ENCODE assay signal across 8 mouse cellular contexts in the genomic region with DNA sequence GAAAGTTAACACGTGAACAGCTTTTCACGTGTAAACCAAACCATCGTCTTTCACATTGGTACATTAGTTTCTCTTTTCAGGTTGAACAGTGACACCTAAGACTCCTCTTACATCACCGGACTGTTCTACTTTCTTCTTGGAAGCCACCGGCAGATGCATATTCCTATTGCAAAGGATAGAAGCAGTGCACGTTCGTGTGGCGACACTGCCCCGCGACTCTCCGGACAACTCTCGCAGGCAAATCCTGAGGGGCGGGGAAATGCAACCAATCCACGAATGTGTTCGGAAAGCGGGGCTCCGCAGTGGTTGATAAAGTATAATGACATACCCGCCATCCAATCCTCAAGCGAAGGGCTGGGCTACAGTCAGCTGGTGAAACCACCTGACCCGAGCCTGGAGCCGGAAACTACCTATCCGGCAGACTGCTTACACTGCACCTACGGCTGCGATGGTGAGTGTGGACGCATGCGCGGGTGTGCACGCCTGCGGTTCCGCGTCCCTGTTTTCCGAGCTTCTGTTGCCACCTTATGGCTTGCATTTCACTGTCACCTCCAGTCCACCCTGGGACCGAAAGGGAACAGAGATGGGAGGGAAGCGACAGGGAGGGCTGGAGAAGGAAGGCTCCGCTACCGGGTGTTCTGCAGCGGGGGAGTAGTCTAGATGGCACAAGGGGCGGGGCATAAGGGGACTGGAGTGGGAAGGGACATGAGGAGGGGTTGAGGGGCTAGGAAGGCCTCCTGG. TPM values are rescaled to one million over a fixed set of nuclear protein-coding genes. Genes with fewer than 3 reads are reported as not detected.
DNase-seq lines count a peak whose midpoint lies in the region; ATAC-seq and TF ChIP-seq lines count a peak whose summit lies in the region.

Gene Lamtor4 (plus strand): TSS at position 130 of the 741 bp plus-strand sequence.

- TF ChIP-seq CTCF in G1E (IDR thresholded peaks at IDR 0.05; ENCODE audit: low read depth, low read length) = no peak
- peak; percentile 22 for TF ChIP-seq CTCF in layer of hippocampus, adult 2 months (conservative IDR thresholded peaks at IDR 0.05)
- TF ChIP-seq CTCF in lung, embryonic 14.5 days (IDR thresholded peaks at IDR 0.05; ENCODE audit: low read depth) = 0 out of 2 replicates have a peak, but pooled peaks have one; percentile 4
- no peak for TF ChIP-seq CTCF in olfactory bulb, adult 2 months (IDR thresholded peaks at IDR 0.05; ENCODE audit: insufficient read depth, low read depth, low read length)
- 0 out of 2 replicates have a peak, but pooled peaks have one; percentile 53 for TF ChIP-seq CTCF in thymus, adult 2 months (IDR thresholded peaks at IDR 0.05; ENCODE audit: borderline replicate concordance, control insufficient read depth, extremely low read depth, insufficient read depth, low read length, poor library complexity)

- peak within 1 kb of the TSS; percentile 93 for H3K4me2 ChIP-seq in forebrain, embryonic 16.5 days (ENCODE audit: low read length)
- H3K4me2 ChIP-seq in lung, embryonic 14.5 days = peak within 1 kb of the TSS; percentile 64

- H3K9me3 ChIP-seq in G1E (replicated peaks) = 0 out of 2 replicates have a peak, but pooled peaks cover 3% of the 10 kb centered on the region
- no peaks in the 10 kb centered on the region for H3K9me3 ChIP-seq in forebrain, embryonic 16.5 days (ENCODE audit: control insufficient read depth, low read length)
- H3K9me3 ChIP-seq in lung, embryonic 14.5 days (ENCODE audit: low read depth, low read length) = no peaks in the 10 kb centered on the region

- peak within 1 kb of the TSS; percentile 62 for H3K9ac ChIP-seq in forebrain, embryonic 16.5 days (replicated peaks; ENCODE audit: low read depth, low read length)
- H3K9ac ChIP-seq in lung, embryonic 14.5 days = peak within 1 kb of the TSS; percentile 56

- peak within 1 kb of the TSS; percentile 74 for H3K4me3 ChIP-seq in G1E (ENCODE audit: low read depth, low read length)
- peak within 1 kb of the TSS; percentile 76 for H3K4me3 ChIP-seq in forebrain, embryonic 16.5 days (replicated peaks; ENCODE audit: low read length)
- peak within 1 kb of the TSS; percentile 95 for H3K4me3 ChIP-seq in layer of hippocampus, adult 2 months
- peak within 1 kb of the TSS; percentile 64 for H3K4me3 ChIP-seq in lung, embryonic 14.5 days (ENCODE audit: low read depth, low read length)
- H3K4me3 ChIP-seq in olfactory bulb, adult 2 months (ENCODE audit: insufficient read depth, low read depth, low read length) = peak within 1 kb of the TSS; percentile 84
- H3K4me3 ChIP-seq in thymus, adult 2 months (ENCODE audit: control insufficient read depth, insufficient read depth, low read length) = peak within 1 kb of the TSS; percentile 90

- intact Hi-C loops in heart, postnatal 36 days (cut with DNase I) = loop anchor here (5.0 kb wide), 1 partner anchor 367 kb away; the partner anchor contains the start of gene A430033K04Rik

- TF ChIP-seq POLR2A in olfactory bulb, adult 2 months (IDR thresholded peaks at IDR 0.05; ENCODE audit: insufficient read depth, low read depth, low read length) = peak; percentile 69
- TF ChIP-seq POLR2A in thymus, adult 2 months (IDR thresholded peaks at IDR 0.05; ENCODE audit: control insufficient read depth, extremely low read depth, insufficient read depth, low read length, poor library complexity) = peak; percentile 80

- ATAC-seq in G1E (ENCODE audit: extremely low read depth, insufficient number of reproducible peaks, low FRiP score, poor library complexity, severe bottlenecking) = peak; percentile 93
- ATAC-seq in forebrain, embryonic 16.5 days = peak; percentile 100
- peak; percentile 100 for ATAC-seq in lung, embryonic 14.5 days (ENCODE audit: insufficient read depth)

- H3K4me1 ChIP-seq in G1E (ENCODE audit: insufficient read depth, low read depth, low read length) = peaks cover 59% of the 10 kb centered on the region
- H3K4me1 ChIP-seq in forebrain, embryonic 16.5 days (replicated peaks; ENCODE audit: control insufficient read depth, insufficient read depth, low read length) = peaks cover 10% of the 10 kb centered on the region
- no peaks in the 10 kb centered on the region for H3K4me1 ChIP-seq in lung, embryonic 14.5 days (ENCODE audit: insufficient read depth)
- H3K4me1 ChIP-seq in olfactory bulb, adult 2 months (ENCODE audit: control insufficient read depth, insufficient read depth, low read length) = peaks cover 14% of the 10 kb centered on the region
- H3K4me1 ChIP-seq in thymus, adult 2 months (replicated peaks; ENCODE audit: control insufficient read depth, insufficient read depth, low read length) = peaks cover 15% of the 10 kb centered on the region

- H3K27ac ChIP-seq in forebrain, embryonic 16.5 days (ENCODE audit: low read length) = peak within 1 kb of the TSS; percentile 72
- H3K27ac ChIP-seq in layer of hippocampus, adult 2 months = peak within 1 kb of the TSS; percentile 93
- peak within 1 kb of the TSS; percentile 51; the same call in 1 of the 2 replicates for H3K27ac ChIP-seq in lung, embryonic 14.5 days (ENCODE audit: low read depth)
- H3K27ac ChIP-seq in olfactory bulb, adult 2 months (ENCODE audit: insufficient read depth, low read depth, low read length) = peak within 1 kb of the TSS; percentile 85
- H3K27ac ChIP-seq in thymus, adult 2 months (ENCODE audit: control insufficient read depth, insufficient read depth, low read length) = peak within 1 kb of the TSS; percentile 54; the same call in 1 of the 2 replicates

- under 1% methylated on average over 38 of the region's 38 CpGs for WGBS in forebrain, embryonic 16.5 days
- under 1% methylated on average over 38 of the region's 38 CpGs for WGBS in lung, embryonic 14.5 days
- under 1% methylated on average over 38 of the region's 38 CpGs for WGBS in olfactory bulb, adult 2 months
- 0% methylated on average over 38 of the region's 38 CpGs for WGBS in thymus, adult 2 months

- DNase-seq in G1E (ENCODE audit: low spot score) = peak; percentile 95
- peak; percentile 93 to 99 for DNase-seq in cerebellum, adult 18-20 months
- peak; percentile 84 to 90 for DNase-seq in heart, postnatal 36 days
- peak; percentile 91 to 97 for DNase-seq in layer of hippocampus, adult 2 months (ENCODE audit: low spot score in 2 of 2)
- DNase-seq in lung, embryonic 14.5 days = peak; percentile 96
- DNase-seq in thymus, adult 2 months = peak; percentile 93

- 0 out of 2 replicates have a peak, but pooled peaks cover 4% of the 10 kb centered on the region for H3K27me3 ChIP-seq in G1E (ENCODE audit: insufficient read depth, low read length)
- no peaks in the 10 kb centered on the region for H3K27me3 ChIP-seq in forebrain, embryonic 16.5 days (replicated peaks; ENCODE audit: control insufficient read depth, insufficient read depth, low read length)
- H3K27me3 ChIP-seq in lung, embryonic 14.5 days (ENCODE audit: insufficient read depth, low read length) = no peaks in the 10 kb centered on the region
- H3K27me3 ChIP-seq in thymus, adult 2 months (ENCODE audit: control insufficient read depth, insufficient read depth, low read length) = no peaks in the 10 kb centered on the region

- H3K36me3 ChIP-seq in G1E (replicated peaks) = peaks cover 43% of the 10 kb centered on the region
- peaks cover 14% of the 10 kb centered on the region; the same call in 1 of the 2 replicates for H3K36me3 ChIP-seq in forebrain, embryonic 16.5 days (ENCODE audit: control insufficient read depth, insufficient read depth)
- peaks cover 24% of the 10 kb centered on the region for H3K36me3 ChIP-seq in lung, embryonic 14.5 days (ENCODE audit: insufficient read depth)
- peaks cover 3% of the 10 kb centered on the region; the same call in 1 of the 2 replicates for H3K36me3 ChIP-seq in thymus, adult 2 months (ENCODE audit: control insufficient read depth, insufficient read depth, low read length)

RNA-seq across cellular contexts. Expression of gene Lamtor4, which starts in this region (rescaled TPM):
- total RNA-seq in G1E (2014; fragmentation: Nextera tagmentation) (13.3 and 14.5 TPM in 2 replicates), G1E (2017) (22.9 and 33.1 TPM in 2 replicates)
- 51.8 and 51.9 TPM in 2 replicates for polyA plus RNA-seq in G1E (2012)
- 71.3 and 87.4 TPM in 2 replicates for polyA plus RNA-seq in forebrain, embryonic 16.5 days (2015; fragmentation: Nextera tagmentation; extraction: Ambion mirVana)
- 10 to 100 TPM; 57.2 to 61.0 TPM for total RNA-seq in heart, postnatal 36 days (2021)
- 10 to 100 TPM; 60.0 to 60.9 TPM for total RNA-seq in layer of hippocampus, adult 2 months (2021)
- polyA plus RNA-seq in lung, embryonic 14.5 days (2014; fragmentation: Nextera tagmentation; extraction: Ambion mirVana) = 44.2 and 46.0 TPM in 2 replicates
- polyA plus RNA-seq in olfactory bulb, adult 2 months (2012; ENCODE audit: insufficient read depth, insufficient read length, low replicate concordance, missing spikeins) = not detected in 2 replicates
- polyA plus RNA-seq in thymus, adult 2 months (2012; rRNA removed) = 131 and 162 TPM in 2 replicates

Comparison
In these comparisons a context has a peak if more than half of its experiments do, and no peak if none do; other contexts are left out.
1. Peak in every context shown above with its lines: DNase-seq, ATAC-seq, H3K4me3 ChIP-seq and H3K27ac ChIP-seq.
2. CTCF ChIP-seq: peak in layer of hippocampus, adult 2 months (single experiment), lung, embryonic 14.5 days (single experiment) and thymus, adult 2 months (single experiment); none in G1E (single experiment) and olfactory bulb, adult 2 months (single experiment).